Mouse (Mus musculus) liver, embryonic 12.5 days (tissue): ENCODE measurements around the gene Rnf227. TPM values are rescaled to one million over a fixed set of nuclear protein-coding genes. Genes with fewer than 3 reads are reported as not detected.

Source experiments
- polyA plus RNA-seq: library from polyadenylated mRNA; unstranded; fragments of >200 nt; fragmentation: Nextera tagmentation; extraction: Ambion mirVana; gene quantifications from 2 replicates; pipeline ENCODE4 v1.2.1, GENCODE M21; 2016

Rnf227 gene
- polyA plus RNA-seq, 1 experiment from 2014 or later: 1.5 TPM

Other genes starting within 250 kb of the Rnf227 start
- 2.5 and 4.0 TPM in 2 replicates for gene Per1, start 245.2 kb upstream of the Rnf227 start, polyA plus RNA-seq
- gene Hes7, start 220.1 kb upstream of the Rnf227 start, polyA plus RNA-seq: 0.44 and 0.46 TPM in 2 replicates
- gene 9130213A22Rik, start 217.9 kb upstream of the Rnf227 start, polyA plus RNA-seq: 0.14 TPM in 1 of 2 replicates, not detected in the other
- gene Aloxe3, start 214.6 kb upstream of the Rnf227 start, polyA plus RNA-seq: not detected in 2 replicates
- not detected in 2 replicates for gene Alox12b, start 183.5 kb upstream of the Rnf227 start, polyA plus RNA-seq
- gene Alox8, start 142.6 kb upstream of the Rnf227 start, polyA plus RNA-seq: not detected in 2 replicates
- not detected in 2 replicates for gene Gucy2e, start 103.4 kb upstream of the Rnf227 start, polyA plus RNA-seq
- gene Cntrob, start 16.7 kb upstream of the Rnf227 start, polyA plus RNA-seq: 13.1 and 13.9 TPM in 2 replicates
- 90.4 and 90.9 TPM in 2 replicates for gene Trappc1, start 16.5 kb upstream of the Rnf227 start, polyA plus RNA-seq
- 0.24 and 0.48 TPM in 2 replicates for gene Kcnab3, start 14.2 kb upstream of the Rnf227 start, polyA plus RNA-seq
- gene Chd3, start 28.9 kb downstream of the Rnf227 start, polyA plus RNA-seq: 4.7 and 6.4 TPM in 2 replicates
- gene Naa38, start 55.0 kb downstream of the Rnf227 start, polyA plus RNA-seq: 111 and 119 TPM in 2 replicates
- 15.1 and 15.7 TPM in 2 replicates for gene Cyb5d1, start 55.2 kb downstream of the Rnf227 start, polyA plus RNA-seq
- gene Tmem88, start 57.8 kb downstream of the Rnf227 start, polyA plus RNA-seq: 14.4 and 15.4 TPM in 2 replicates
- gene Kdm6b, start 73.2 kb downstream of the Rnf227 start, polyA plus RNA-seq: 7.1 and 7.5 TPM in 2 replicates
- gene Dnah2, start 208.6 kb downstream of the Rnf227 start, polyA plus RNA-seq: 0.06 and 0.17 TPM in 2 replicates
- 1.7 and 2.3 TPM in 2 replicates for gene Efnb3, start 219.7 kb downstream of the Rnf227 start, polyA plus RNA-seq
- gene Wrap53, start 239.8 kb downstream of the Rnf227 start, polyA plus RNA-seq: 24.3 and 27.1 TPM in 2 replicates
- 110 TPM in 2 replicates for gene Trp53, start 239.9 kb downstream of the Rnf227 start, polyA plus RNA-seq